Mouse (Mus musculus): ENCODE measurements around the gene Oaf.

DNA sequence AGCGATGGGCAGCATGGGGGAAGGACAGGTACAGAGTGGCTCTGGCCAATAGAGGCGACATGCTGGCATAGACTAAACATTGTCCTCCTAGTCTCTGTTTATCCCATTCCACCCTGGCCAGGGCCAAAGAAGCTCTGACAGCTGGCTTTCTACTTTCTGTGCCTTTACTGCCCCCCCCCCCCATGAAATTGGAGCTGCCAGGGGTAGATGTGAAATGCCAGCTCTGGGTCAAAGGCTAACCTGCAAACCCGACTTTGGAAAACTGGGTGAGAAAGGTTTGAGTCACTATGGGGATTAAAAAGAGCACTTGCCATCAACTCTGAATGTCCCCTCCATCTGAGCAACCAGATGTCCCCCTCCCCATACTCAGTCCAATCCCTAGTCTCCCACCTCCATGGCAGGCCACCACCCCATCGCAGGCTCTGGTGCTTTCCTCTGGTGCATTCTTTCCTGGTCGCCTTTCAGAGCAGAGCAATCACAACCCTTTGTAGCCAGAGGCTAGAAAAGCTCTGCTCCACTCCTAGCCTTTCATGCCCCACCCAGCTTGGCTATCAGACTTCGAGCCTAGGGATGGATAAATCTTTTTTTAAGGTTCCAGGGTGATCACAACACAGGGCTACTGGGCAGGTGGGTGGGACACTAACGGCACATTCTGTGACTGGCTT lies 2.5 kb downstream of the Oaf start:
- no peak for TF ChIP-seq CTCF (IDR thresholded peaks at IDR 0.05; ENCODE audit: low read depth)
- no peak for TF ChIP-seq EP300 (IDR thresholded peaks at IDR 0.05; ENCODE audit: low read depth)
